Mouse (Mus musculus) gastrocnemius, postnatal 14 days (tissue): ENCODE results near the gene Psmd3. TPM values are rescaled to one million over a fixed set of nuclear protein-coding genes. Genes with fewer than 3 reads are reported as not detected.
A peak's percentile ranks its signal among the peaks of the same experiment; 100 is the strongest.
"Not testable (repeated sequence)": the region's sequence is repeated elsewhere in the genome, so short reads cannot be mapped to it uniquely, and the experiment has no call there.

Source experiments
- DNase-seq: peaks from one replicate; pipeline ENCODE4 v3.0.0; 2021; ENCODE audit warnings: mixed read lengths
- intact Hi-C: fragments of 180-260 bp; cut with DNase I; formaldehyde crosslinking; loops from one replicate; pipeline ENCODE4 v1.15.1; 2025; ENCODE audit warnings: low total_unique reads
- total RNA-seq, 2 experiments: library from RNA; stranded (reverse); gene quantifications; 2 replicates each; pipeline ENCODE4 v1.2.3; 2021

Gene Psmd3
- total RNA-seq, 2 experiments from 2014 or later, result 89.2 to 91.4 TPM

DNA sequence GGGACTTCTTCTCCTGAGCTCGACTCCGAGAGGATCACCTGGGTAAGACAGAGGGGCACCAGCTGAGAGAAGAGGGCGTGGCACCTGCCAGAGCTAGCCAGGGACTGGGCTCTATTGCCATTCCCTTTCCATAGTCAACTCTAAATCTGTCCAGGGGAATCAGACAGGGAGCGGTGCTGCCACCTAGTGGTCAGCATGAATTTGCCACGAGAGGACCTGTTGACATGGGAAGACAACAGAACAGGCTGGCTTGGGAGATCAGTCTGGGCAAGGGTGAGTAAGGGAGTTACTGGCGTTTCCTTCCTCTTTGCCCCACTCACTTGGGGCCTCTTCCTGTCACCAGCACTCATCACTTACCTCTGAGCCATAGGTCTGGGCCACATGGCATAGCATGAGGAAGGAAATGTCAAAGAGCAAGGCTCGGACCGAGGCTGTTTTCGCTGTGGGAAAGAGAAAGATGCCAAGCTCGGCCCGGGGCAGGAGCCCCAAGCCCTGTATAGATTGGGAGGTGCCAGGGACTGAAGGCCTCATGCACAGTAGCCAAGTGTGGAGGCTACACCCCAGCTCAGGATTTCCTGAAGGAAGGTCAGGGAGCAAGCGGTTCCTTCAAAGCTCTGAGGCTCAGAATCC, 28.2 kb downstream of the Psmd3 start:
- peak; percentile 82 for DNase-seq
- intact Hi-C loops, result no loop called here

DNA sequence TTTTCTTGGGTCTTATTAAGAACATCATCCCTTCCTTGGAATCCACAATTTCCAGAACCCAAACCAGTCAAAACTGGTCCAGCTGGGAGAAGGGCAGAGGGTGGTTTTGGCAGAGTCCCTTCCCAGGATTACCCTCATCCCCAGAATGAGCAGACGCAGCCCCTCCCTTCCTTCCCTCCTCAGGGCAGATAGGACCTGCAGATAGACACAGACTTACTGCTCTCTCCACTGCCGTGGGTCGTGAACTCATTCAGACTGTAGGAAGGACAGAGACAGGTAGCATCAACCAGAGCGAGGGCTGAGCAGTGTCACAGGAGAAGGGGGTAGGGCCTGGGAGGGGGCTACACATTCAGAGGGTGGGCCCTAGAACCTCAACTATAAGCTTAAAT, 28.7 kb downstream of the Psmd3 start:
- DNase-seq, result no peak
- intact Hi-C loops, result no loop called here

DNA sequence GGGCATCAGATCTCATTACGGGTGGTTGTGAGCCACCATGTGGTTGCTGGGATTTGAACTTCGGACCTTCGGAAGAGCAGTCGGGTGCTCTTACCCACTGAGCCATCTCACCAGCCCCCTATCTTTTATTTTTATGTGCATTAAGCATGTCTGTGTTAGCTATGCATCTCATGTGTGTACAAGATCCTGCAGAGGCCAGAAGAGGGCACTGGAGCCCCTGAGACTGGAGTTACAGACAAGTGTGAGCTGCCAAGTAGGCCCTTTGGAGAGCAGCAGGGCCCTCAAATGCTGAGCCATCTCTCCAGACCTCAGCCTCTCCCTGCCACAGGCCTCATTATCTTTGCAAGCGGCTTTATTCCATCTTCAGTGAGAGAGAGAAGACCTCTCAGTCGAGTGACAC, 29.7 kb downstream of the Psmd3 start:
- DNase-seq, intact Hi-C loops: not testable (repeated sequence)

DNA sequence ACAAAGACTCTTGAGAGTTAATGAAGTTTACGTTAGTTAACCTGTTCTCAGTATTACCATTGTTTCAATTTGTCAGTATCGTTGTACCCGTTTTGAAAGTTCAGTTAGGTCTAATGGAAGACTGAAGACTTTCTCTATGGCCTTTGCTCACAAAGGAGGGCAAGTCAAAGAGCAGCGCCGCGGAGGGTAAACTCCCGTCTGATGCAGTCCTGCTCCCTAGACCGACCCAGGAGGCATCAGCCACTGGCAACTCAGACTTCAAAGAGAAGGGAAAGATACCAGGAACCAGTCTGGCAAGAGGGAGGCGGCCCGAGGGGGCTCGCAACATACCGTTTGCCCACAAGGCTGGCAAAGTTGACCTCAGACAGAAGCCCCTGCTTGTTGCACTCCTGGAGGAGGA, 31.3 kb downstream of the Psmd3 start:
- DNase-seq, result no peak
- intact Hi-C loops, result no loop called here

DNA sequence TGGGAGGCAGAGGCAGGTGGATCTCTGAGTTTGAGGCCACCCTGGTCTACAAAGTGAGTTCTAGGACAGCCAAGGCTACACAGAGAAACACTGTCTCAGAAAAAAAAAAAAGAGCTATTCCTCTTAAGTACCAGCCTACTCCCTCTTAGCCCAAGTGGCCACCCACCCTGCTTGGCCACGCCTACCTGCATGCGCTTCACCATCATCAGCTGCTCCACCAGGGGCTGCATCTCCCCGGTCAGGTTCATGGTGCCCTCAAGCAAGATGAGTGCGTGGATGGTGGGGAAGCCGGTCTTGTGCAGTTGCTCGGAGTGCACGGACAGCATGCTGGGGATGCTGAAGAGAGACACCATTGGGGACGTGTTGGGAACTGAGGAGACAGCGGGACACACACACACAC, 33.6 kb downstream of the Psmd3 start:
- intact Hi-C loops, result no loop called here
- DNase-seq, result no peak

DNA sequence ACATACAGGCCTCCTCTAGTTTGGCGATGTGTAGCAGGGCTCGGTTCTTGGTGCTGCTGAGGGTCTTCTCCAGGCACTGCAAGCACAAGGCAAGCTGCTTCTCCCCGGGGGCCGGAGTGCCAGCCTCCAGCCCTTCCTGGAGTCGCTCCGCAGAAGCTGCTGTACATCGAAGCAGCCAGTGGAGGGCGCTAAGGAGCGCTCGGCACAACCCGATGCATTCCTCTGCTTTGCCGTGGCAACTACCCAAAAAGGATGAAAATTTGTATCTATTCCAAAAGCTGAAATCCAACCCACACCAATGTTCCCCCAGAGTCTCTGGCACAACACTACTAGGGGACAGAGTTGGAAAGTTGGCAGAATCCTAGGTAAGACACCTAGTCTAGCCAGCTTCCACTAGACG, 35.5 kb downstream of the Psmd3 start:
- DNase-seq, result peak; percentile 83
- intact Hi-C loops, result no loop called here

DNA sequence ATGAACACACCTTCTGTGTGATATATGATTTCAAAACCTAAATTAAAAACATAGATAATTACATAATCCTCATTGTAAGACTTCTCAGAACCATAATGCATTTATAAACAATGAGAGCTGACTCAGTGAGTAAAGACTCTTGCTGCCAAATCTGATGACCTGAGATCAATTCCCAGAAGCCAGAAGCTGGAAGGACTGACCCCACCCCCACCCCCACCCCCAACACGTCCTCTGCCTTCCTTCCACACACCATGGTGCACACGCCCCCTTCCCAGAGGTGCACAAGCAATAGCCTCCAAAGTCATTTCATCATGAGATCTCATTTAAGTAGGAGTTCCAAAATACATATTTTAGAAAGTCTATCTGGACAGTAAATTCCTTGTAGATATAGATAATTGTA, 38.4 kb downstream of the Psmd3 start:
- no peak for DNase-seq
- intact Hi-C loops, result no loop called here

DNA sequence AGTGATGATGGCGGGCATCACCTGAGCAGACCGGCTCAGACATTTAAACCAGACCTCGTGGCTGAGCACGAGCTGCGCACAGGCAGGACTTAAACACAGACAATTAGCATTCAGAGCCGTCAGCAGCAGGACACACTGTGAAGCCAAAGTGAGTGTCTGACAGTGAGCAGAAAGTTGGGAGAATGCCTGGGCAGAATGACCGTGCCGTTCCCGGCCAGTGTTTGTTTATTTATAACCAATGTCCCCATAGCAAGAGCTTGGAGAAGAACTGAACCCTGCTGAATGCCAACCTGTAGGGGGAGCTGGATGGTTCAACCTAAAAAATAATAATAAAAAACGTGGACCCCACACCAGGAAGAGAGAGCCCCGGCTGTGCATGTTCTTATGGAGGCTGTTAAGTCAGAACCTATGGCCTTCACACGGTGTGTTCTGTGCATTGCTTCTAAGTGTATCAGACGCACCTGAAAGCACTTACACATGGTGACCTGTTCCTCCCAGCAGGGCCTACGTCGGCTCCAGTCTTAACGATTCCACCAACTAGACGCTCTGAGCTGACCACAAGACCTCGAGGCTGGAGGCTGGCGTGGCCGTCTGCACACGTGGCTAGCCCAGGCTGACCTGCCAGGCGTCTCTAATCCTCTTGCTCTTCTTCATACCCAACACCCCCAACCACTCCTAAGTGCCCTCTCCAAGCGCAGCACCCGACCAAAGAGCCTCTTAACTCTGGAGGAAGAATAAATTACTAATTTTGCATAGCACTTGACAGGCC, 39.3 kb downstream of the Psmd3 start:
- DNase-seq, result peak; percentile 83
- intact Hi-C loops, result no loop called here

DNA sequence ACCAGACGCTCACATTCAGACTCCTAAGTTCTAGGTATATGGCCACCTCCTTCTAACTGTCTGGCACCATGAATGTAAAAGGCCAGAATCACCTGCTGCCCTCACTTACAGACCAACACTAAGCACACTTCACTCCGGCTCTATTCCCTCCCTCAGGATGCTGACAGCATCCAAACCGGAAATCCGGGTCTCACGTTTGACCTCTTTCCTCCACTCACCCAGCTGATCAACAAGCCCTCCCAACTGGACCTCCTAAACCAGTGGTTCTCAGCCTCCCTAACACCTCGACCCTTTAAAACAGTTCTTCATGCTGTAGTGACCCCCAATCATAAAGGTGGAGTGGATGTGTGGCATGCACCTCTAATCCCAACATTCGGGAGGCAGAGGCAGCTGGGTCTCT, 40.7 kb downstream of the Psmd3 start:
- intact Hi-C loops, result no loop called here
- DNase-seq, result no peak

DNA sequence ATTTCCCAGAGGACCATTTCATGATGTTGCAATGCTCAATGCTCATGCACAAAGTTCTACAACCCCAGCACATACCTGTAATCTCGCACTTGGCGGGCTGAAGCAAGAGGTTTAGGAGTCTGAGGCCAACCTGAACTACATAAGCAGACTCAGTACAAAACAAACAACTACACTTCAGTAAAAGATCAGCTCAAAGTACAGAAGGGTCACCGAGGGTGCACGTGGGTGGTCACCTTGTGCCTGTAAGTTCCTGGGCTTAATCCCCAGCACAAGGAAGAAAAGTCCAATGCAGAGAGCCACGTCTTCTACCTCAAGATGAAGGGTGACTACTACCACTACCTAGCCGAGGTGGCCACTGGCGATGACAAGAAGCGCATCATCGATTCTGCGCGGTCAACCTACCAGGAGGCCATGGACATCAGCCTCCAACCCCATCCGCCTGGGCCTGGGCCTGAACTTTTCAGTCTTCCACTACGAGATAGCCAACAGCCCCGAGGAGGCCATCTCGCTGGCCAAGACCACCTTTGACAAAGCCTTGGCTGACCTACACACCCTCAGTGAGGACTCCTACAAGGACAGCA, 43.7 kb downstream of the Psmd3 start:
- intact Hi-C loops, result no loop called here
- DNase-seq, result no peak

DNA sequence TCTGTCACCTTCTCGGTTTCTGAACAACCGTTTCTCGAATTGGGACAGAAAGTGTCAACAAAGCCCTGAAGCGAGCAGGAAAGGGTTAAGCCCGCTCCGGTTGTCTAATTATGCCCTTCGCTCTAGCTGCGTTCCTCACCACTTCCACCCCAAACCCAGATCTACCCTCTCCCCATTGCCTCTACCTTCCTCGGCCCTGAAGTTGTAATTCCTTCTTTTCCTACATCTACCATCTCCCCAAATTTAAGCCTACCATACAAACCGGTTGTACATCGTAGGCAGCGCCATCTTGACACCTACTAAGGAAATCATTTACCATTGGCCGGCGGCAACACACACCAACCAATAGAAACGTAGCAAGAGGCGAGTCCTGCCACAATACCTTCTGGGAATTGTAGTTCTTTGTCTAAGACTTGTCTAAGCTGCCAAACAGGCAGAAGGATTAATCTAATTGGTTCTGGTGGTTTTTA, 46.8 kb downstream of the Psmd3 start, which contains the start of gene Med24:
Gene Med24 (minus strand): TSS at position 317 of the 470 bp plus-strand sequence.
- intact Hi-C loops, result no loop called here
- DNase-seq, result peak; percentile 75

DNA sequence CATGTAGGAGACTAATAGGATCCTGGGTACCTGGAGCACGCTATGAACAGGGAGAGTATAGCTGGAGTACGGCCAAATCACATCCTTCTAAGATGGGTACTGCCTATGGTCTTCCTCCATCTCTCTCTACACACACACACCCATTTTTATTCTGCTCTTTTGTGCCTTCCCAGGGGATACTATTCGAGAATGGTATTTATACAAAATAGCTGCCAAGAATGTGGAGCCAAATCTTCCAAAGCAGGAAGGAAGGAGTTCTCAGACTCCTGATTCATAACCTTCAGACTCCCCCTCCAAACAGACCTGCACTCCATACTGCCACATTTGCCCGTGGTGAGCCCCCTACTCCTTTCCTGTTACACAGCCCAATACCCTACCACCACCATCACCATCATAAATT, 48.4 kb downstream of the Psmd3 start:
- intact Hi-C loops, result no loop called here
- no peak for DNase-seq

DNA sequence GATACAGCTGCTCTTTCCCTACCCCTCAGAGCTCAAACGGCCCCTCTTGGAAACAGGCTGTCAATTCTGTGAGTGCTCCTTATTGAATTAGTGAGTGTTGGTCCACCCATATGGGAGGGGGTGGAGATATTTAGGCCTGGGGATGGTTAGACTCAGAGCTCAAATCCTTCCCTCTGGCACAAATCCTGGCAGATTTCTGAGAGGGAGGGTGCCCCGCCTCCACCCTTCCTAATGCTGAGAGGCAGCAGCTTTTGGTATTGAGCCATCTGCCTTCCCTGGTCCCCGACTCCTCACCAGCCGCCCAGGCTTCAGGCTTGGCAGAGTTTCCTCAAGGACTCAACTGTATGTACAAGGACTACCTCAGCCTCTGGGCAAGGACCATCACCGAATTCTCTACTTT, 48.8 kb downstream of the Psmd3 start:
- intact Hi-C loops, result no loop called here
- peak; percentile 7 for DNase-seq

DNA sequence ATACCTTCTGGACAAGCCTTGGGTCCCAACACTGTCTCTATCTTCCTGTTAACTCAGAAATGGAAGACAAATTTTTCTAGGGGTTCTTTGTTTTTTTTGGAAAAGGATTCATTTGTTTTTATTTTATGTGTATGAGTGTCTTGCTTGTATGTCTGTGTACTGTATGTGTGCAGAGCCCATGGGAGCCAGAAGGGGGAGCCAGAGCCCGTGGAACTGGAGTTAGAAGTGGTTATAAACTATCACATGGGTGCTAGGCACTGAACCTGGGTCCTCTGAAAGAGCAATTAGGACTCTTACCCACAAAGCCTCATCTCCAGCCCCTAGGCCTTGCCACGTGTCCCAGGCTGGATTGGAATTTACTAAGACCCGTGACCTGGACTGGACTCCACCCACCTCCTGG, 51.7 kb downstream of the Psmd3 start:
- DNase-seq, result no peak
- intact Hi-C loops, result no loop called here

DNA sequence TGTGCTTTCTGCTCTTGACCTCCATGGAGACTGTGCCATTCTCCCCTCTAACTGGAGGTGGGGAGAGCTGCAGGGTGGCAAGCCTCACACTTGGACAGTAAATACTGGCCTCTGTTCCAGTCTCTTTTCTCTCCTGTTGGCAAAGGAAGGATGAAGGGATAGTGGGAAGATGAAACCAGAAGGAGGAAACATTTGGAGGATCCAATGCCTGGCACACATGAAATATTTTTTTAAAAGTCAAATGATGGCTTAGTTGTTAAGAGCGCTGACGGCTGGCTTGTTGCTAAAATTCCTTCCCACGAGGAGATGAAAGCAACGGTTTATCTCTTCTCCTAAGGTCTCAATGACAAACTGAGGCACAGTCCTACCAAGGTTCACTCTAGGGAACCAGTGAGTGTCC, 52.8 kb downstream of the Psmd3 start:
- DNase-seq, result no peak
- intact Hi-C loops, result no loop called here

DNA sequence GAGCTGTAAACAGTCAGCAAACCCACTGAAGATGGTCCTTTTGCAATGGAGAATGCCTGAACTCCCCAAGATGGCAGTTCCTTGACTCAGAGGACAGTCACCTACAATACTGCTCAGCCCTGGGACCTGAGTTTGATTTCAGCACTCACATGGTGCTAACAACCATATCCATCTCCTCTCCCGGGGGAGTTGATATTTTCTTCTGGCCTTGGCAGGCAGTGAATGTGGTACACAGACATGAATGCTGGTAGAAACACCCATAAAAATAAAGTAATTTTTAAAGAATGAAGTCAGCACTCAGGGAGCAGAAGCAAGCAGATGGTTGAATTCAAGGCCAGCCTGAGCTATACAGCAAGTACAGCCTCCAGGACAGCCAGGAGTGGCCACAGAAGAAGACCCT, 53.8 kb downstream of the Psmd3 start:
- DNase-seq, result no peak
- intact Hi-C loops, result no loop called here

DNA sequence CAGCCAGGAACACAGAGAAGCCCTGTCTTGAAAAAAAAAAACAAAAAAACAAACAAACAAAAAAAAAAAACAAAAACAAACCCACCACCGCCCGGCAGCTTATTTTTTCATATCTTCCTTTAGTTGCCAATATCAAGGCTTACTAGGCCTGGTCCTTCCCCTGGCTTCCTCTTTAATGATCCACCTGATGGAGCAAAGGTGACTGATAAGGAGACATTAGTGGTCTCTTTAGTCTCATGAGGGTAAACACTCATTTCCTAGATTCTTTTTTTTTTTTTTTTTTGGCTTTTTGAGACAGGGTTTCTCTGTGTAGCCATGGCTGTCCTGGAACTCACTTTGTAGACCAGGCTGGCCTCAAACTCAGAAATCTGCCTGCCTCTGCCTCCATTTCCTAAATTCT, 54.9 kb downstream of the Psmd3 start:
- intact Hi-C loops, DNase-seq: not testable (repeated sequence)

DNA sequence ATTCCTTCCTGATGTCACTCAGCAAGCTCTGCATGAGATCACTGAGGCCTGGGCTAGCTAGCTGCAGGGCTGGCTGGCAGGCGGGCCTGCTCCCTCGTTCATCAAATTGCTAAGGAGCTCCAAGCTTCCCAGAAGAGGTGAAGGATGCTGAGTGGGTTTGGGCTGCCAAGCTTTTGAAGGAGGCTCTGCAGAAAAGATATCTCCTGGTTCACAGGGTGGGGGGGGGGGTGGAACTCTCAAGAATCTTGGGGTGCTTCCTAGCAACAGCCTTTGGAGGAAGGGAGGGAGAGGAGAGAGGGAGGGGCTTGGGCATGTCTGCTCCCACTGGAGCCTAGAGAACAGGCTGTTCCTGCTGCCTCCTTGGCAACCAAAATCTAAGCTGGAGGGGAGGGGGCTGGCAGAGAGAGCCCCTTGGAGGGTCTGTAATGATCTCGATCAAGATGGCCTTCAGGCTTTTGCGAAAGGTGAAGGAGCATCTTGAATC, 56.1 kb downstream of the Psmd3 start:
- intact Hi-C loops, result no loop called here
- DNase-seq, result no peak

DNA sequence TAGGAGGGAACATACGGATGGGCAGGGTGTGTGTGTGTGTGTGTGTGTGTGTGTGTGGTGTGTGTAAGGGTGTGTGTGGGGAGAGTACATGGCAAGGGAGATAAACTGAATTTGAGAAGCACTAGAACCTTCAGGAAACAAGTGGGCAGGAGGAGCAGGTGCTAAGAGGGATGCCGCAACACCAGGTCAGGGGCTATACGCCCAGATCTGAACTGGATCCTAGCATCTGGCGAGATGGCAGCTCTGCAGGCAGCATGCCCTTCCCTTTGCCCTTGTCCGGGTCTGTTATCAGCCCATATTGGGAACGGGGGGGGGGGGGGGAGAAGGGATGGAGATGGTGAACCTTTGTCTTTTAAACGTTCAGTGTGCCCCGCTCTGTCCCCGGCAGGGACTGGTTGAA, 56.6 kb downstream of the Psmd3 start:
- intact Hi-C loops, result no loop called here
- no peak for DNase-seq

DNA sequence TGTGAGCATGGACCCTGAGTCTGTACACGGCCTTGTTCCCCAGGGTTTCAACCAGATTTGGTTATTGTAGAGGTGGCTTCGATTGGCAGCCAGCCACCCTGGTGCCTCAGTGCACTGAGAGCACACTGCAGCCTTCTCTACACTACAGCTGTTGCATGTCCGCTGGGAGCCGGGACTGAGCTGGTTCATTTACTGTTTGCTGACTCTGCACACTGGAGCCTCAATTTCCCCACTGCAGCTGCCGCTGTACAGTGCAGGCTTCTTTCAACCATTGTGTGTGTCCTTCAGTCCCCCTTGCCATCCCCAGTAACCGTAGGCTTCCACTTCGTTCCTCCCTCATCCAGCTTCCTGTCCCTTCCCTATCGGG, 57.7 kb downstream of the Psmd3 start:
- intact Hi-C loops, result no loop called here
- DNase-seq, result no peak
